Mouse (Mus musculus) stomach, postnatal 0 days (tissue): ENCODE data around the gene Bckdha.

Experiments used
- CTCF ChIP-seq: IDR thresholded peaks from 2 replicates; pipeline ENCODE4 v1.5.1; 2016; ENCODE audit warnings: antibody characterized with exemption, low read depth, mild to moderate bottlenecking, moderate library complexity
- EP300 ChIP-seq: optimal IDR thresholded peaks from 2 replicates; pipeline ENCODE3; 2016; ENCODE audit warnings: antibody characterized with exemption

DNA sequence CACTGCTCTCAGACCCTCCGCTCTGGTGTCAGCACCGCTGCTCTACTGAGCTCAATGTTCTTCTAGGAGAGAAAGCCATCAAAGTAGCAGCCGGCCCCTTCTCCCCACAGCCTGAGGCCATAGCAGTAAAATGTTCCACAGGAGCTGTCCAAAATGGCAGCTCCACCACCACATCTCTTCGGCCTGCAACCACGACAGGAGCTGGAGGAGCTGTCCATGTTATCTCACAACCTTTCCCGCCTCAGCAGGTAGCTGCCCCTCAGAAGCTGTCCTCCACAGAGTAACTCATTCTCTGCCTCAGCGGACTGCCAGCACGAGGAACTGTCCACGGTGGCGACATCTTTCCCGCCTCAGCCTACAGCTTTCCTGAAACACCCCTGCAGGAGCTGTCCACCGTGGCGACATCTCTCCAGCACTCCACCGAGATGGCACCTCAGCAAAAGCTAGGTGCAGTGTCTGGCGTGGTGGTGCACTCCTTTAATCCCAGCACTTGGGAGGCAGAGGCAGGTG is 76.4 kb downstream of the Bckdha start:
- TF ChIP-seq CTCF (no peak), EP300 (no peak)
